Mouse (Mus musculus): ENCODE results near the gene Rnf103. TPM values are rescaled to one million over a fixed set of nuclear protein-coding genes. Genes with fewer than 3 reads are reported as not detected.
"Not testable (repeated sequence)": the region's sequence is repeated elsewhere in the genome, so short reads cannot be mapped to it uniquely, and the experiment has no call there.

Gene Rnf103
- 10 to 100 TPM; 49.8 to 54.0 TPM for total RNA-seq (2021)

DNA sequence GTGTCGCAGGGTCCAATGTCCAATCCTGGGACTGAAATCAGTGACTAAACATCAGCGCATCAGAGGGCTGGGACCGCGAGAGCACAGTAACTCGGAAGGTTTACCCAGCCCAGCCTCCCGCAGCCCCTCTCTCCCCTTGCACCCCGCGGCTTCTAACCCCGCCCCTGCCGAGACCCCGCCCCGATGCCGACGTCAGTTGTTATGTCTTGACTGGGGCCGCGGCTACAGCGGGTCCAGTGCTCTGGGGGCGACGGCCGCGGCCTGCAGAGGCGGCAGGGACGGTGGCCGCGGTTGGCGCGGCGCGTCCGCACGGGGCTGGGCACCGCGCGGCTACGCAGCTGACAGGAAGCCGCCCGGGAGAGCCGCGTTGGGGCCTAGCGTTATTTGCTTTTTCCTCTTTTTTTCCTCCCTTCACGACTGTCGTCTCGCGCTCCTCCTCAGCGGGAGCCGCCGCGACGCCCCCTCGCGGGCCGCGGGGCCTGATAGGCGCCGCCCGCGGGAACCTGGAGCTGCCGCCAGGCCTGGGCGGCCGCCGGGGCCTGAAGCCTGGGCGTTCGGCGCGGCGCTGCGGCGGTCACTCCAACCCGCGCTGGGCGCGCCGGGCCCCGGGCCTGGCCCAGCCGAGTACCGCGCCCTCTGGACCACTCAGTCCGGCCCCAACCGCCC, at the start of gene Rnf103:
Gene Rnf103, plus strand, starts transcription at position 220 of the 666 bp plus-strand sequence.
- intact Hi-C loops (cut with DNase I): loop anchor here (1.0 to 10.0 kb wide), 3 partner anchors 54 to 311 kb away; partner anchors contain the start of genes Krcc1 and Rmnd5a

DNA sequence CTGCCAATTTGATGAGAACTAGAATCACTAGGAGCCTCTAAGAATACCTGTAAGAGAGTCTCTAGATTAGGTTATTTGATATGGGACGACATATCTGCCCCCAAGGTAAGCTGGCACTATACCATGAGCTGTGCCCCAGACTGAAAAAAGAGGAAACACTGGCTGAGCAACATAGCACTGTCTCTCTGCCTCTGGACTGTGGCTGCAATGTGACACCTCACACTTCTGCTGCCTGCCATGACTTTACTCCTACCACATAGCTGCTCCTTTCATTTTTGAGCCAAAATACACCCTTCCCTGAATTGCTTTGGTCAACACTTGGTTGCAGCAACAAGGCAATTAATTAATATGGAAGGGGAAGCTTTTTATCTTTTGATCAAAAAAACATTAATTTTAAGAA, 48.9 kb upstream of the Rnf103 start:
- no peak for DNase-seq (ENCODE audit: low spot score in 2 of 2)
- intact Hi-C loops (cut with DNase I): no loop called here

More for the DNA sequence above, at the start of gene Rnf103:
- peak; percentile 86 to 89 for DNase-seq (ENCODE audit: low spot score in 2 of 2)

DNA sequence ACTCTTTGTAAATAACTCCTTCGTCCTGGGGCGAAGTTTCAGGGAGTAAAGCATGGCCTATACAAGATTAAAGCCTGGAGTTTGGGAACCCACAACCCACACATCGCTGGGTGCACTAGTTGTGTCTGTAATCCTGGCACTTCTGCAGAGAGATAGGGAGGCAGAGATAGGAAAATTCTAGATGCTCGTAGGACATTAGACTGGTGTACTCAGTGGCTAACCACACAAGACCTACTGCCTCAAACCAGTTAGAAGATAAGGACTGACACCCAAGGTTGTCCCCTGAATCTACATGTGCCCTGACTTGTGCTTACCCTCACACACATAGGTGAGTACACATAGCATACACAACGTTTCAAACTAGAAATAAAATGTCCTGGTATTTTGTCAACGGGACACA, 48.1 kb upstream of the Rnf103 start:
- intact Hi-C loops (cut with DNase I): no loop called here
- no peak for DNase-seq (ENCODE audit: low spot score in 2 of 2)

DNA sequence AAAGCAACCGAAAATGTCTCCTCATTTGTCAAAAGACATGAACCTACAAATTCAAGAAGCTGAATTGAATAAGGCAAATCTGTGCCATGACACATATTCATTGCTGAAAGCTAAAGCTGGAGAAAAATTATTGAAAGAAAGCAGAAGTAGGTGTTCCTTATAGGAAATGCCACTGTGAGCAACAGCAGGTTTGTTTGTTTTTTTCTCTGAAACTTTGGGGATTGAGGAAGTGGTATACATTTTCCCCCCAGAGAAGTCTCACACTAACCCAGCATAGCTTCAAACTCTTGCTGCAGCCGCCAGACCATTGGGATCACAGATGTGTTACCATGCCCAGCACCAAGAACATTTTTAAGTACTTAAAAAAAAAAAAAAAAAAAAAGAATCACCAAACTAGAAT, 40.9 kb upstream of the Rnf103 start:
- intact Hi-C loops (cut with DNase I): no loop called here
- no peak for DNase-seq (ENCODE audit: low spot score in 2 of 2)

DNA sequence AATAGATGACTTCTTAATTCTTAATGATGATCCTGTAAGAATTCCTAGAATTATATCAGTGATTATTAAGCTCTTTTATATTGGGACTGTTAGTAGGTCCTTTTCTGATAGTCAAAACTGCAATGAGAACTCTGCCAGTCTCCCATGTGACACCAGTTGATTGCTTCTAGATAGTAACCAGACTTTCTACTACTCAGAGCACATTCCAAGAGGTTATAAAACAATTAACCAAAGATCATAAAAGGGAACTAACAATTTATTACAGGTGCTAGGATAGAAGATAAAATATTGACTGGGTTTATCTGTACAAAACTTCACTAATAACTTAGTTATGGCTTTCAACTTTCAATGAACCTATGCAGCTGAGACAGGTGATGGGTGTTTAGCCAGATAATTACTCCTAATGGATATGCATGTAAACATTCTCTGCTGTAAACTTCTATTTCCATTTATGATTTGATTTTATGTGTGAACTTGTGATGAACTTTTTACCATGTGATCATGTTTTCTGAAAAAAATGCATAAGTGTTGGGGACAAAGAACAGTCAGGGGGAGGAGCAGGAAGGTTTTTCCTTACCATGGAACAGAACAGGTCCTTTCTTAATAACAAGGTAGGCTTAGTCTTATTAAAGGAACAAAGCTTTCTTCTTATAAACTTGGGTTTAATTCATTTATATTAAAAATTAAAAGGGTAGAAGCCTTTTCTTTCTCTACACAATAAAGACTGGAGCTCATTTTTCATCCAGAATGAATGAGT, 39.5 kb upstream of the Rnf103 start:
- DNase-seq (ENCODE audit: low spot score in 2 of 2); intact Hi-C loops (cut with DNase I): not testable (repeated sequence)

DNA sequence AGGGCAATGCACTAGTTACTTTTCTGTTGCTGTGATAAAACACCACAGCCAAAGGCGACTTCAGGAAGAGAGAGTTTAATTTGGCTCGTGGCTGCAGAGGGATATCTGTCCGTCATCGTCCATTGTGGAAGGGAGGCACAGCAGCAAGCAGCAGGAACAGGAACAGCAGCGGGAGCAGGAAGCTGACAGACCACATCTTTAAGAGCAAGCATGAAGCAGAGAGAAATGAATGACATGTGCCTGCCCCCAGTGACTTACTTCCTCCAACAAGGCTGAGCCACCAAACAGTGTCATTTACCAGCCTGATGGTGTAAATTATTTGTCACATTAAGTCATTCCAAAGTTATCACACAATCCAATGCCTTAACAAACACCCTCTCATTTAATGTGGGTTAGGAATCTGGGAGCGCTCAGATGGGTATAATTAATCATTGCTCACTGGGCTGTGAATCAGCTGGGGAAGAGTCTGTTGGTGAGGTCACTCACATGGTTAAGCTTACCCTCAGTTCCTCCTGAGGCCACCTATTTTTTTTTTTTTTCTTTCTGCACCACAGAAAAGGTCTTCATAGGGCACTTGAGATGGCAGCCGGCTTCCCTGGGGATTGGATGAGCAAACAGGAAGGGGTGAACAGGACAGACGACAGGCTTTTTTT, 35.6 kb upstream of the Rnf103 start:
- intact Hi-C loops (cut with DNase I): no loop called here
- DNase-seq (ENCODE audit: low spot score in 2 of 2): no peak

DNA sequence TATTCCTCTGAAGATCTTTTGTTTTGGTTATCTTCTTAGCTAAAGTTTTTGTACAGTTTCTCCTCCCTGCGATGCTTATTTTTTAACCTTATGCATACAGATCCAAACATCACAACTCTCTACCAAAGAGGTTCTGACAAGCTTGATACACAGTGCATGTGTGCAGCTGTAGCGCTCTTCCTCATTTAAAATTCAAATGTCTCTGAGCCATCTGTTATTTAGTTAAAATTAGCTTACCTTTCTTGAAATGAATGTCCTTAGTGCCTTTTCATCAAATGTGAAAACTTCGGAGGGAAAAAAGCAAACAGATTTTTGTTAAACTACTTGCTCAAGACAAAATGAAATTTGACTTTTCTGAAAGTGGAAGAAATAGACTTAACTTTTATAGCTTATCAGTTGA, 28.5 kb upstream of the Rnf103 start:
- peak; percentile 4 to 63 for DNase-seq (ENCODE audit: low spot score in 2 of 2)
- intact Hi-C loops (cut with DNase I): no loop called here

DNA sequence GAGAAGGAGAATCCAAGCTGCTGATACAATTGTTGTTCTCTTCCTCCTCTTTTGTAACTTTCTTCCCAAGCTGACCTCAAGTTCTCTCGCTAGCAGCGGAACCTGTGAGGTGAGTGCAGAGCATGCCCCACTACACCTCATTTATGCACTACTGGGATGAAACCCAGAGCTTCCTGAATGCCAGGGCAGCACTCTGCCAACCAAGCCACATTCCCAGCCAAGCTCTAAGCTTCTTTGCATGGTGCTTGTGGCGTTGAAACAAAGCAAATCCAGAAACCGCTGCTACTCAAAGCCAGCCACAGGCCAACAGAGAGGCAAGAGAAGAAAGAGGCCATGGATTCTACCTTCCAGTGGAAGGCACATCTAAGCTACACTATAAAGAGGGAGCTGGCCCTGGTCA, 25.9 kb upstream of the Rnf103 start:
- peak in 1 of 2 experiments; percentile 19 for DNase-seq (ENCODE audit: low spot score in 2 of 2)
- intact Hi-C loops (cut with DNase I): no loop called here

DNA sequence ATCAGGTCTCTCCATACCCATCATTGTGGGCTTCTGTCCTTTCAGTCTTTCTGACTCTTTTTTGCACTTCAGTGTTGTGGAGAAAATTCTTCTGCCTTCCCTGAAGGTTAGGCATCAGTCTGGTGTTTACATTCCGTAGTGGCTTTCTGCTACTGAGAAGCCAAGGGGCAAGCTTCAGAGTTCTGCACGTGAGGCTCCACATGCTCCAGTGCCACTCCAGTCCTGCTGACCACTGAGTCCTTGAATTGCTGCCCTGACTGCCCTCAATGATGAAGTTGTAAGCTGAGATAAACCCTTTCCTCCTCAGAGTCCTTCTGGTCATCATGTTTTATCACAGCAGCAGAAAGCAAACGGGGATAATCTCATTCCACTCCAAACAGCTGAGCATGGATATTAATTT, 24.4 kb upstream of the Rnf103 start:
- intact Hi-C loops (cut with DNase I): no loop called here
- no peak for DNase-seq (ENCODE audit: low spot score in 2 of 2)

DNA sequence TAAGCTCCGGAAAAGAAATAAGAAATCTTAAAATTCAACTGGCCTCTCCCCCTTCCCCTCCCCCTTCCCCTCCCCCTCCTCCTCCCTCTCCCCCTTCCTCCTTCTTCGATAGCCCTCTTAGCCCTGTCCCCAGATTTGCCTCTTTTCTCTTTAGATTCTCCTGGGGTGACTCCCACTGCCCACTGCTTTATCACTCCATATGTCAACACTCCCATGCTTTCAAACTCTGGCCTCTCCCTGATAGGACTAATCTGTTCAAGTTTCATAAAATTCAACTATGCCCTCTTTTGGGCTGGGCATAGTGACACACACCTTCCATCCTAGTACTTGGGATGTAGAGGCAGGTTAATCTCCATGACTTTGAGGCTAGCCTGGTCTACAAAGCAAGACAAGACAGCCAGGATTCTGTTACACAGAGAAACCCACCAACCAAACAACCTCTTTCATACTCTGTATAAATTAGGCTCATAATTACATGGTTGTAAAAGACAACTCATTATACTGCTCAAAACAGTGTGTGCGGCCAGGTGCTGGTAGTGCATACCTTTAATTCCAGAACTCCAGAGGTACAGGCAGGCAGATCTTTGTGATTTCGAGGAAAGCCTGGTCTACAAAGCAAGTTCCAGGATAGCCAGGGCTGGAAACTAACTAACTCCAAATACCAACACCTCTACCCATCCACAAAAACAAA, 21.7 kb upstream of the Rnf103 start:
- DNase-seq (ENCODE audit: low spot score in 2 of 2): no peak
- intact Hi-C loops (cut with DNase I): no loop called here

DNA sequence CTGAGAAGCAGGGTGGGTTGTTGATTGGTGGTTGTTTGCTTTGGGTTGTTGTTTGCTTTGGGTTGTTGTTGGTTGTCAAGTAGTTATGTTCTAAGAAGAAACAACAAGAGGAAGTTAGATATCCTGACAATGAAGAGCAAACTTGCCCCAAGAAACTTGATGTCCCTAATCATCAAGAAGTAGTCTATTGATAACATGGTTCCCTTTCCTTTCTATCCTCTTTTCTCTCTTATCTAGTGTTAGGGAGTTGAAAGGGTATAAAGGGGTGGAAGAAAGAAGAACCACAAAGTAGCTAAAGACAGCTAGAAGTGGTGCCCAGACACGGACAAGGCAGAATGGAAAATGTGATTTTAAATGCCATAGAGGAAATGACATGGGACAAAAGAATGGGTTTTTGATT, 20.9 kb upstream of the Rnf103 start:
- no peak for DNase-seq (ENCODE audit: low spot score in 2 of 2)
- intact Hi-C loops (cut with DNase I): no loop called here

DNA sequence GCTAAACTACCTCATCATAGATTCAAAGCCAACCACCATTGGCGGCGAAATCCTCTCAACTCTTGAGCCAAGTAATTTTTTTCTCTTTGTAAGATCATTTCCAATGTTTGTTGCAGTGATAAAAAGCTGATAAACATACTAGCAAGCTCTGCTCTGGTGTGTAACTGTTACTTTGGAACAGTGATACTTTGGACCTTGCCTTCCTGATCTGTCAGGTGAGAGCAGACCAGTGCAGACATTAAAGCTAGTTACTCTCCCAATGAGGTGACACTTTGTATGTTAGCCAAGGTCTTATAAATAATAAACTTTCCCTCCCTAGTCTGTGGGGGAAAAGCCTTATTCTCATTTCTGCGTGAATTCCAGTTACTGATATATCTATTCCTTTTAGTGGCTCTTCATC, 18.1 kb upstream of the Rnf103 start:
- no peak for DNase-seq (ENCODE audit: low spot score in 2 of 2)
- intact Hi-C loops (cut with DNase I): no loop called here

DNA sequence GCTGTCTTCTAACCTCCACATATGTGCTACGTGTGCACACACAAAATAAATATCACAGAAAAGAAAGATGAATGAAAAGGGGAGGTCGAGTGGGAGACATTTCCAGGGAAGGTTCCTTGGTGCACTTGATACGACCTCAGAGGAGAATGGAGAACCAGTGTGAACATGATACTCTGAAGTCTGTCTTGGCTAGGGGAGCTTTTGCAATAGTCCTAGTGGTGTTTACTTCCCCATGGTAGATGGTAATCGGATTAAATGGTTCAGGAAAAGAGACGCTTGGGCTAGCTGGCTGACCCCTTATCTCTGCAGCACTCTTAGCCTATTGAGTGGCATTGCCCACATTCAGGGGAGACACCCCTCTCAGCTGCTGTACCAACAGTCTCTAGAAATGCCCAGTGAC, 16.9 kb upstream of the Rnf103 start:
- intact Hi-C loops (cut with DNase I): no loop called here
- DNase-seq (ENCODE audit: low spot score in 2 of 2): no peak

DNA sequence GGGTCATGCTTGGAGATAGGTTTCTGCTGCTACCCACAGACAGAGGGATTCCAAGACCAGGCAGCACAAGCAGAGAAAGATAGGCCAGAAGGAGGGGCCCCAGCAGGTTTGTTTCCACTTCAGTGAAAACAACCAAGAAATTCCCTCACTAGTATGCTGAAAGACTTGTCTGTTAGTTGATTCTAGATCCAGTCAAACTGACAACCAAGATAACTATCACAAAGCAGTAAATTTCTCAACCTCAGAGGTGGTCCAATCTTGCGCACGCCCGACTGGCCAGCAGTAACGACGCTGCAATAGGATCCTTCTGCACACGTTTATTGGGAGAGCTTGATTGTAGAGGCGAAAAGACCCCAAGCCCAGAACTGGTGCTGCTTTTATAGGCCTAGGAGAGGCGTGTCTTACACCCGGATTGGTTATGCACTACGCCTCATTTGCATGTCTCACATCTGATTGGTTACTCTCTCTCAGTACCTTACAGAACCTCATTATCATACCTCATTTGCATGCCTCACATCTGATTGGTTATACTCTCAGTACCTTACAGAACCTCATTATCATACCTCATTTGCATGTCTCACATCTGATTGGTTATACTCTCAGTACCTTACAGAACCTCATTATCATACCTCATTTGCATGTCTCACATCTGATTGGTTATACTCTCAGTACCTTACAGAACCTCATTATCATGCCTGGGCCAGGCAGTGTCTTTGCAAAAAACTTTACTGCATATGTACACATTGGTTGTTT, 14.7 kb upstream of the Rnf103 start:
- DNase-seq (ENCODE audit: low spot score in 2 of 2); intact Hi-C loops (cut with DNase I): not testable (repeated sequence)

DNA sequence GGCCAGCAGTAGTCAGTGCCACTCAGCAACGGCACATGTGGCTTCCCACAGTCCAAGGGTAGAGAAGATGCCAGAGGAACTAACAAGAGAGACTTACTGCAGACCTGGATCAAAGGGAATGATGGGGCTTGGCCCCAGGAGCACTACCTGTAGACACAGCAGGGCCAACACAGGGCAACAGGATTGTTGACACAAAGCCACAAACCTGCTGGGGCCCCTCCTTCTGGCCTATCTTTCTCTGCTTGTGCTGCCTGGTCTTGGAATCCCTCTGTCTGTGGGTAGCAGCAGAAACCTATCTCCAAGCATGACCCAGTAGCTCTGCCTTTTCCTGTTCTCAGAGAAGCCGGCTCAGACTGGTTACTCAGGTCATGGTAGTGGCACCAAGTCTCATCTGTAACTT, 14.1 kb upstream of the Rnf103 start:
- intact Hi-C loops (cut with DNase I); DNase-seq (ENCODE audit: low spot score in 2 of 2): not testable (repeated sequence)

DNA sequence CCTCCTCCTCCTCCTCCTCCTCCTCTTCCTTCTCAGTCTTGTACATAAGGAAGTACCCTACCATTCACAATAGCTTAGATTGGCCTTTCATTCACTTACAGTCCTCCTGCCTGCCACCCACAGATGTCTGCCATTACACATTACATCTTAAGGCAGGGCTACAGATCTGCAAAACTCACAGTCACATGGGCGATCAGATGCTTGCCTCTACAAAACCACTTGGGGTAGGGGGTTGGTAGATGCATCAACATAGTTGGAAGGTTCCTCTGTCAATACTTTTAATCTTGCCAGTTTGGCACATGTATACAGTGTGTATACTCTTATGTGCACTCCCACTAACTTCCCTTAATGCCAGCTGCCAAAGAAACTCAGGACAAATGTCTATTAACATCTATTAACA, 13.6 kb upstream of the Rnf103 start:
- intact Hi-C loops (cut with DNase I): no loop called here
- no peak for DNase-seq (ENCODE audit: low spot score in 2 of 2)

DNA sequence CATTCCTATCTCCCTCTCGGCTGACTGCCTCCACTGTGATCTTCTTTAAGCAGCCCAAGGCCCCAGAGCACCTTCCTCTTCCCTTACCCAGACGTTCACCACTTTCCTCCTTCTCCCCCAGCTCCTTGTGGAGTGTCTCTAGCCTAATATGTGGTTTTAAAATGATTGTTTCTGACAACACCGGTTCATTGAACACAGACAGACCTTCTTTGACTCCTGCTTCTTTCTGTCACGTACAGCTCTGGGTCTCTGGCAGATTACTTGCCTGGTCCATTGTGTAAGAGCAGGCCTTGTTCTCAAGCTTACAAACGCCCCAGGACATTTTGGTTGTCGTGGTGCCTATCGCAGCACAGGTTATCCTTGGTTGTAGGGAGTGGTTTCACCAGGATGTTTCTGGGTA, 12.6 kb upstream of the Rnf103 start:
- DNase-seq (ENCODE audit: low spot score in 2 of 2): no peak
- intact Hi-C loops (cut with DNase I): no loop called here

DNA sequence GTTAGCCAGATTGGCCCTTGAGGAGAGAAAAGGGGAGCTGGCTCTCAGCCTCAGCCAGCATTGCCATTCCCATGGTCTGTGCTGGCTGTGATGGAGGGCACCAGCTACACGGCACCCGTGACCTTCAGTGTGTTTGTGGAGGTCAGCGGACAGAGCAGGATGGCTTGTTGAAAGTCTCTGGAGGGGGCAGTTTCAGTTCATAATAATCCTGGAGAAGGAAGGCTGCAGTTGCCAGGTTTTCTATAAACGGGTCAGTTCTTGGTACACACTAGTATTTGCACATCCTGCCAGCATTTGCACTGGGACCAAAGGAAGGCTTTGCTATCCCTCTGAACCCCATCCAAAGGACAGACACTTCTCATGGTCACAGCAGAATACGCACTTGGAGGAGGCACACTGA, 8.4 kb upstream of the Rnf103 start:
- DNase-seq (ENCODE audit: low spot score in 2 of 2): no peak
- intact Hi-C loops (cut with DNase I): no loop called here

DNA sequence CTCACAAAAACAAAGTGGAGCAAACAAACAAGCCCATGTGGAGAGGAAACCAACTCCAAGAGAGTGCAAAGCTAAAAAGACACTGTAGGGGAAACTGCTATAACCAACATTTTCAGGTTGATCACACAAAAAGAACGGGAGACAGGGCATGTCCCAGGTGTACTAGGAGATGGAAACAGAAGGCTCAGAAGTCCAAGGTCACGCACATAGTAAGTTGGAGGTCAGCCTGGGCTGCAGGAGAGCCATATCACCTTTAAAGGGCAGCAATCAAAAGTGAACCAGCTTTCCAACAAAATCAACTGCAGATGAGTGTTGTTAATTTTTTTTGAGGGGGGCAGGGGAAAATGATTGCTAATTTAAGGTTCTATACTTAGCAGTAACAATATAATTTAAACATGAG, 7.5 kb upstream of the Rnf103 start:
- intact Hi-C loops (cut with DNase I): no loop called here
- DNase-seq (ENCODE audit: low spot score in 2 of 2): no peak

DNA sequence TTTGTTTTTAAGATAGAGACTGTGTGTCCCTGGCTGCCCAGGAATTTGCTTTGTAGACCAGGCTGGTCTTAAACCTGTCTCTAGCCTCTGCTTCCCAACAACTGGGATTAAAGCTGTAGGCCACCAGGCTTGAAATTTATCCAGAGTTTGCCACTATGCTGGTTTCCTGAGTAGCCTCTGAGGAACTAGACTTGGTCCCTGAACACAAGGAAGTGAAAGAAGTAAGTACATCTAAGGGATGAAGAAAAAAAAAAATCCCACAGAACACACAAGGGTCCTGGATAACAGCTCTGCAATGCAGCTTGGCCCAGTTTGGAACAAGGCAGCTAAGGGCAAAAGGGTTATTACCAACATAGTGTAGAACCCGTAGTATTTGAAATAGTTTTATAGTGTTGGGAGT, 6.8 kb upstream of the Rnf103 start:
- no peak for DNase-seq (ENCODE audit: low spot score in 2 of 2)
- intact Hi-C loops (cut with DNase I): no loop called here

Data from left cerebral cortex, postnatal 25 days (tissue).